Mouse (Mus musculus) kidney, postnatal 25 days (tissue): ENCODE results near the gene Pla2g1b.
A peak's percentile ranks its signal among the peaks of the same experiment; 100 is the strongest.
"Not testable (repeated sequence)": the region's sequence is repeated elsewhere in the genome, so short reads cannot be mapped to it uniquely, and the experiment has no call there.

Experiments used
- DNase-seq, 2 experiments: peaks; one replicate each; pipeline ENCODE4 v3.0.0; 2021; ENCODE audit warnings: mixed read lengths in 2 of 2

Gene Pla2g1b

GRCm38 (mm10) chr5:115484996-115485395 lies 18.9 kb downstream of the Pla2g1b start:
- peak in 1 of 2 experiments; percentile 29 for DNase-seq

- DNase-seq, result peak in 1 of 2 experiments; percentile 77
Observed at GRCm38 (mm10) chr5:115485489-115486205, 19.6 kb downstream of the Pla2g1b start.

- DNase-seq, result no peak
Observed at GRCm38 (mm10) chr5:115486726-115487125, 20.7 kb downstream of the Pla2g1b start.

- no peak for DNase-seq
Observed at GRCm38 (mm10) chr5:115487353-115487752, 21.3 kb downstream of the Pla2g1b start.

GRCm38 (mm10) chr5:115487942-115488580 lies 22.0 kb downstream of the Pla2g1b start:
- no peak for DNase-seq

GRCm38 (mm10) chr5:115488841-115489698 lies 23.0 kb downstream of the Pla2g1b start:
- DNase-seq, result peak; percentile 77 to 84

- peak; percentile 88 to 93 for DNase-seq
Observed at GRCm38 (mm10) chr5:115489699-115490637, 23.9 kb downstream of the Pla2g1b start.

GRCm38 (mm10) chr5:115490638-115491000 lies 24.6 kb downstream of the Pla2g1b start:
- peak in 1 of 2 experiments; percentile 37 for DNase-seq

GRCm38 (mm10) chr5:115491076-115491475 lies 25.0 kb downstream of the Pla2g1b start:
- DNase-seq, result no peak

- peak; percentile 53 to 85 for DNase-seq
Observed at GRCm38 (mm10) chr5:115491771-115492322, 25.8 kb downstream of the Pla2g1b start.

GRCm38 (mm10) chr5:115492711-115493335 lies 26.8 kb downstream of the Pla2g1b start:
- no peak for DNase-seq

GRCm38 (mm10) chr5:115493441-115493840 lies 27.4 kb downstream of the Pla2g1b start:
- DNase-seq, result no peak

- DNase-seq, result peak in 1 of 2 experiments; percentile 34
Observed at GRCm38 (mm10) chr5:115495618-115496017, 29.6 kb downstream of the Pla2g1b start.

- peak in 1 of 2 experiments; percentile 27 for DNase-seq
Observed at GRCm38 (mm10) chr5:115497033-115497432, 31.0 kb downstream of the Pla2g1b start.

- no peak for DNase-seq
Observed at GRCm38 (mm10) chr5:115498307-115499240, 32.5 kb downstream of the Pla2g1b start.

- DNase-seq, result peak; percentile 57 to 82
Observed at GRCm38 (mm10) chr5:115500383-115500935, 34.4 kb downstream of the Pla2g1b start.

GRCm38 (mm10) chr5:115503035-115503434 lies 37.0 kb downstream of the Pla2g1b start:
- no peak for DNase-seq

- DNase-seq, result not testable (repeated sequence)
Observed at GRCm38 (mm10) chr5:115505617-115506016, 39.6 kb downstream of the Pla2g1b start.

GRCm38 (mm10) chr5:115506454-115507201 lies 40.6 kb downstream of the Pla2g1b start, which contains the start of gene Pxn:
Pxn (plus strand) TSS chr5:115506676.
- peak; percentile 93 to 94 for DNase-seq
